Mouse (Mus musculus): ENCODE measurements around the gene Dek. TPM values are rescaled to one million over a fixed set of nuclear protein-coding genes. Genes with fewer than 3 reads are reported as not detected.
A peak's percentile ranks its signal among the peaks of the same experiment; 100 is the strongest.

Gene Dek
- polyA plus RNA-seq, 1 experiment = 17.6 TPM

DNA sequence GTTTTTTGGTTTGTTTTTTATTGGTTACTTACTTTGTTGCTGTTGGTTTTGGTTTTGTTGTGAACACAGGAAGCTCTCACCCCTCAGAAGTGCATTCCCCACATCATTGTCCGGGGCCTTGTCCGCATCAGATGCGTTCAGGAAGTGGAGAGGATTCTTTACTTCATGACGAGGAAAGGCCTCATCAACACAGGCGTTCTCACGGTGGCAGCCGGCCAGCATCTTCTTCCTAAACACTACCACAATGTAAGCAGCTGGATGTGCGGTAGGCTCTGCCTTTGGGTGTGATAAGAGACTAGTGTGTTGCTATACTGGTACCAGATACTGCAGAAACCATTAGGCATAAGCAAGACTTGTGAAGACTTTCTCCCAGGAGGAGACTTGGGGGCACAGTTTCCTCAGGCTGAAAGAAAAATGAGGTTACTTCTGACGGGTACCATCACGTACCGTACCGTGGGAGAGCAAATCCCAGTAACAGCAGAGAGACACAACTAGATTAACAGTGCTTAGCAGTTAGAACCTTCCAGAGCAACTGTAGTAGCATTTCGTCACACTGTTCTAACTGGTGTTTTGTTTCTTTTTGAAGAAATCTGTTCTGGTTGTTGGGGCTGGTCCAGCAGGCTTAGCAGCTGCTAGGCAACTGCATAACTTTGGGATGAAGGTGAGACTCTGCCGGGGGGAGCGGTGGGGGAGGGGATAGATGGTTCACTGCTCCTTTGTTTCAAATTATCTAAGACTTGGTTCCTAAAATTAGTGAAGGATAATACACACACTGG lies 41.8 kb downstream of the Dek start:
- Histone ChIP-seq H3K36me3 (ENCODE audit: control insufficient read depth, insufficient read depth, low read length) (no peaks in the 10 kb centered on the region; the same call in none of the 2 replicates), H3K27ac (ENCODE audit: insufficient read depth, low read depth, low read length) (no peak overlapping the region), H3K4me3 (ENCODE audit: insufficient read depth, low read depth, low read length) (no peak overlapping the region), H3K4me1 (ENCODE audit: control insufficient read depth, insufficient read depth, low read length) (no peaks in the 10 kb centered on the region), H3K27me3 (replicated peaks; ENCODE audit: control insufficient read depth, insufficient read depth, low read length) (no peaks in the 10 kb centered on the region)
- 79% methylated on average over 15 of the region's 15 CpGs for WGBS
- DNase-seq = no peak
- TF ChIP-seq POLR2A (IDR thresholded peaks at IDR 0.05; ENCODE audit: low read depth, low read length) (no peak), CTCF (conservative IDR thresholded peaks at IDR 0.05; ENCODE audit: insufficient read depth, insufficient read length, low read depth, low read length) (no peak)

DNA sequence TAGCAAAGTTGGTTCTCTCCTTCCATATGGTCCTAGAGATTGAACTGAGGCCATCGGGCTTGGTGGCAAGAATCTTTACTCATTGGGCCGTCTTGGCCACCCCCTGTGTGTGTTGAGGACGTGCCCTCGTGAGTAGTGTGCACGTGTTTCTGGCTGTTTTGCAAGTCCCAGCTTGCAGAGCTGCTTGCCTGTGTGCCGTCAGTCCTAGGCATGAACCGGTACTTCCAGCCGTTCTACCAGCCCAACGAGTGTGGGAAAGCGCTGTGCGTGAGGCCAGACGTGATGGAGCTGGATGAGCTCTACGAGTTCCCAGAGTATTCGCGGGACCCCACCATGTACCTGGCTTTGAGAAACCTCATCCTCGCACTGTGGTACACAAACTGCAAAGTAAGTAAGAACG lies 43.2 kb downstream of the Dek start:
- Histone ChIP-seq H3K4me3 (ENCODE audit: insufficient read depth, low read depth, low read length) (no peak overlapping the region), H3K36me3 (ENCODE audit: control insufficient read depth, insufficient read depth, low read length) (no peaks in the 10 kb centered on the region; the same call in none of the 2 replicates), H3K27me3 (replicated peaks; ENCODE audit: control insufficient read depth, insufficient read depth, low read length) (no peaks in the 10 kb centered on the region), H3K27ac (ENCODE audit: insufficient read depth, low read depth, low read length) (no peak overlapping the region), H3K4me1 (ENCODE audit: control insufficient read depth, insufficient read depth, low read length) (no peaks in the 10 kb centered on the region)
- no peak for TF ChIP-seq POLR2A (IDR thresholded peaks at IDR 0.05; ENCODE audit: low read depth, low read length)
- no peak for TF ChIP-seq CTCF (conservative IDR thresholded peaks at IDR 0.05; ENCODE audit: insufficient read depth, insufficient read length, low read depth, low read length)
- DNase-seq = no peak
- 97% methylated on average over 17 of the region's 17 CpGs for WGBS

DNA sequence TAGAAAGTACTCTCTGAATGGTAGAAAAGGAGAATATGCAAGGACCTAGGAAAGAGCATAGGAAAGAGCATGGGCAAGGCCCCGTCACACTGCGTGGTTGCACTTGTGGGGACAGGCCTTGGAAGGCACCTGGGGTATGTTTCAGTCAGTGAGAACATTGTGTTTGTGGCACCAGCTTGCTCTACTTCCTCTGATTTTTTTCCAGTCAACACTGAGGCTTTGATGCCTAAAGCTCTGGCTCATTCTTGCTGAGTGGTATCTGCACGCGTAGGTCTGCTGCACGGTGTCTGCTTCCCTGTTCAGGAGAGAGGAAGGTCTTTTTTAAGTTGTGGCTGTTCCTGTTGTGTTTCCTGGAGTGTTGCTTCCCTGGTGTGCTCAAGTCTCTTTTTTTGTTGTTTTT lies 49.2 kb downstream of the Dek start:
- WGBS = 91% methylated on average over 5 of the region's 5 CpGs
- H3K4me3 ChIP-seq (ENCODE audit: insufficient read depth, low read depth, low read length) = no peak overlapping the region
- H3K27ac ChIP-seq (ENCODE audit: insufficient read depth, low read depth, low read length) = no peak overlapping the region
- H3K36me3 ChIP-seq (ENCODE audit: control insufficient read depth, insufficient read depth, low read length) = no peaks in the 10 kb centered on the region; the same call in none of the 2 replicates
- no peak for DNase-seq
- no peaks in the 10 kb centered on the region for H3K27me3 ChIP-seq (replicated peaks; ENCODE audit: control insufficient read depth, insufficient read depth, low read length)
- TF ChIP-seq POLR2A (IDR thresholded peaks at IDR 0.05; ENCODE audit: low read depth, low read length) = no peak
- TF ChIP-seq CTCF (conservative IDR thresholded peaks at IDR 0.05; ENCODE audit: insufficient read depth, insufficient read length, low read depth, low read length) = no peak
- H3K4me1 ChIP-seq (ENCODE audit: control insufficient read depth, insufficient read depth, low read length) = no peaks in the 10 kb centered on the region

DNA sequence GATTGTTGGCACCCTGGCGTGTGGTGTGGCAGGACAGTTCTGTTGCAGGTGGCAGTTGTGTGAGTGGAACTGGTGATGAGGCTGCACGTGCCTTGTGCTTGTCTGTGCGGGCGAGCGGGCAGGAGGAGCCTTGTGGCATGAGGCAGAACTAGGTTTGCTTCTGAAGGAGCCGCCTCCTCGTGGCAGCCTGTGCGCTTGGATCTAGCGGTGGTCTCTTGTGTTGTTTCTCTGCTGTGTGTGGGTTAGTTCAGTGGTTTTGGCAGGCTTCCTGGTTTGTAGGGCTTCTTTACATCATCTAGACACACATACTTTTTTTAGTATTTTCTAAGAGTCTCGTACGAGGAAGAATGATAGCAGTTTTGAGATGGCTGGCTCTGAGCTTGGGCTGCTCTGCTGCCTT lies 49.9 kb downstream of the Dek start:
- no peak overlapping the region for H3K4me3 ChIP-seq (ENCODE audit: insufficient read depth, low read depth, low read length)
- no peak overlapping the region for H3K27ac ChIP-seq (ENCODE audit: insufficient read depth, low read depth, low read length)
- TF ChIP-seq POLR2A (IDR thresholded peaks at IDR 0.05; ENCODE audit: low read depth, low read length) (no peak), CTCF (conservative IDR thresholded peaks at IDR 0.05; ENCODE audit: insufficient read depth, insufficient read length, low read depth, low read length) (no peak)
- 84% methylated on average over 11 of the region's 11 CpGs for WGBS
- H3K27me3 ChIP-seq (replicated peaks; ENCODE audit: control insufficient read depth, insufficient read depth, low read length) = no peaks in the 10 kb centered on the region
- H3K36me3 ChIP-seq (ENCODE audit: control insufficient read depth, insufficient read depth, low read length) = no peaks in the 10 kb centered on the region; the same call in none of the 2 replicates
- no peaks in the 10 kb centered on the region for H3K4me1 ChIP-seq (ENCODE audit: control insufficient read depth, insufficient read depth, low read length)
- no peak for DNase-seq

DNA sequence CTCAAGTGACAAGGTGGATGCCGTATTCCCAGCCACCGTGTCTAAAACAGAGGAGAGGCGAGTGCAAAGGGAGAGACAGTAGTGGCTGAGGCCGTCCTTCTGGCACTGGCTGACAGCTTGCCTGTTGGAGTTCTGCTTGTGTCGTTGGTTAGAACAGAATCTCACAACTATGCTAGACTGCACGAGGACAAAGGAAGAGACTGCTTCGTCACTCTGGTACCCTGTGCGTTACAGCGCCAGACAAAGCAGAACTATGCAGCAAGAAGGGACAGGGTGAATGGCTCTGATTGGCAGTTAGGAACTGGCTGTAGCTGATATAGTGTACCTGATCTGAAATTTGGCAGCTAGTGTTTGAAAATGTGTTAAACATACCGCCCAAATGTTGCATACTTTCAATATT lies 52.0 kb downstream of the Dek start:
- no peak for DNase-seq
- WGBS = 89% methylated on average over 10 of the region's 10 CpGs
- TF ChIP-seq POLR2A (IDR thresholded peaks at IDR 0.05; ENCODE audit: low read depth, low read length) = no peak
- TF ChIP-seq CTCF (conservative IDR thresholded peaks at IDR 0.05; ENCODE audit: insufficient read depth, insufficient read length, low read depth, low read length) = no peak
- no peaks in the 10 kb centered on the region; the same call in 1 of the 2 replicates for H3K36me3 ChIP-seq (ENCODE audit: control insufficient read depth, insufficient read depth, low read length)
- no peaks in the 10 kb centered on the region for H3K4me1 ChIP-seq (ENCODE audit: control insufficient read depth, insufficient read depth, low read length)
- no peak overlapping the region for H3K4me3 ChIP-seq (ENCODE audit: insufficient read depth, low read depth, low read length)
- no peaks in the 10 kb centered on the region for H3K27me3 ChIP-seq (replicated peaks; ENCODE audit: control insufficient read depth, insufficient read depth, low read length)
- no peak overlapping the region for H3K27ac ChIP-seq (ENCODE audit: insufficient read depth, low read depth, low read length)

DNA sequence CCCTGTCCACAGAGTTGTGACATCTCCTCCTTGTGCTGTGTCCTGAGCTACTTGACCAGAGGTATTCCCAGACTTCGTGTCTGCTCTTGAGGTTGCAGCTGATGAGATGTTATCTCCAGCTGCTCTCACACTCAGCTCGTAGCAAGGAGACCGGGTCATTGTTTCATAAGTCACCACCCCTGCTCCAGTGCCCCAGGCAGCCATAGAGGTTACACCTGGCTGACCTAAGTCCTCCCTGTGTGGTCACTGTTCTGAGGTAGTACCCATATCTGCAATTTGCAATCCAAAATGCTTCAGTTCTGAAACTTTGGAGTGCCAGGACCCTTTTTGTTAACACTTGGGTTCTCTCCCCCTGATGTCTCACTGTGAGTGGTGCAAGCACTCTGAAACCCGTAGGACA lies 56.0 kb downstream of the Dek start:
- DNase-seq = peak; percentile 28
- TF ChIP-seq POLR2A (IDR thresholded peaks at IDR 0.05; ENCODE audit: low read depth, low read length) = no peak
- no peak for TF ChIP-seq CTCF (conservative IDR thresholded peaks at IDR 0.05; ENCODE audit: insufficient read depth, insufficient read length, low read depth, low read length)
- 63% methylated on average over 4 of the region's 4 CpGs for WGBS
- Histone ChIP-seq H3K4me1 (ENCODE audit: control insufficient read depth, insufficient read depth, low read length) (peaks cover 6% of the 10 kb centered on the region; the same call in 1 of the 2 replicates), H3K27me3 (replicated peaks; ENCODE audit: control insufficient read depth, insufficient read depth, low read length) (no peaks in the 10 kb centered on the region), H3K27ac (ENCODE audit: insufficient read depth, low read depth, low read length) (no peak overlapping the region), H3K4me3 (ENCODE audit: insufficient read depth, low read depth, low read length) (no peak overlapping the region), H3K36me3 (ENCODE audit: control insufficient read depth, insufficient read depth, low read length) (no peaks in the 10 kb centered on the region)

DNA sequence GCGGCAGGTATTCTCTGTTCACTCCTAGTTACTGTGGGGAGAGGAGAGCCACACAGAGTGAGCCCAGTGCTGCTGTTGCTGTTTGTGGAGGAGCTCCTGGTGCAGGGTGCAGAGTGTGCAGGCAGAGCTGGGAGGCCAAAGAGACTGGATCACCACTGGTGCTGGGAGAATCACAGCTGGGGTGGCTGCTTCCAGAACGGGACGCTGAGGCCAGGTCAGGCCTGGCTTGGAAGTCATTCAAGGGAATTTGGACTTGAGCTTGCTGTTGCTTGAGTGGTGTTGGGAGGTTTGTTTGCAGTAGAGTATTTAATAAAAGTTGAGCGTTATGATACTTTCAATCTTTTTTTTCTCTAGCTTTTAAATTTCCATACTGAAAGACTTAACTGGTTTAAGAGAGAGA lies 58.0 kb downstream of the Dek start:
- Histone ChIP-seq H3K36me3 (ENCODE audit: control insufficient read depth, insufficient read depth, low read length) (no peaks in the 10 kb centered on the region), H3K27me3 (replicated peaks; ENCODE audit: control insufficient read depth, insufficient read depth, low read length) (no peaks in the 10 kb centered on the region), H3K4me1 (ENCODE audit: control insufficient read depth, insufficient read depth, low read length) (peaks cover 8% of the 10 kb centered on the region; the same call in 1 of the 2 replicates), H3K4me3 (ENCODE audit: insufficient read depth, low read depth, low read length) (no peak overlapping the region), H3K27ac (ENCODE audit: insufficient read depth, low read depth, low read length) (no peak overlapping the region)
- peak; percentile 81 for DNase-seq
- WGBS = 52% methylated on average over 4 of the region's 4 CpGs
- TF ChIP-seq CTCF (conservative IDR thresholded peaks at IDR 0.05; ENCODE audit: insufficient read depth, insufficient read length, low read depth, low read length) (no peak), POLR2A (IDR thresholded peaks at IDR 0.05; ENCODE audit: low read depth, low read length) (no peak)

Data from kidney, adult 2 months (tissue).